Mouse (Mus musculus): ENCODE data around the gene Ccdc57.

GRCm38 (mm10) chr11:120962050-120962771 lies 29.5 kb upstream of the Ccdc57 start:
- TF ChIP-seq CTCF (IDR thresholded peaks at IDR 0.05; ENCODE audit: low read depth, low read length) (no peak), GATA1 (IDR thresholded peaks at IDR 0.05; ENCODE audit: borderline replicate concordance, low read length) (no peak), GATA2 (IDR thresholded peaks at IDR 0.05; ENCODE audit: borderline replicate concordance, low read depth, low read length) (no peak), TAL1 (conservative IDR thresholded peaks at IDR 0.05; ENCODE audit: low read depth, low read length) (no peak)
